Mouse (Mus musculus): ENCODE measurements around the gene Gstcd. TPM values are rescaled to one million over a fixed set of nuclear protein-coding genes. Genes with fewer than 3 reads are reported as not detected.

The Gstcd gene
- total and polyA plus RNA-seq, 3 experiments = 33.3 to 67.2 (median 44.6) TPM

GRCm38 (mm10) chr3:132996299-132996698 lies 95.5 kb downstream of the Gstcd start:
- no peaks in the 10 kb centered on the region for H3K4me1 ChIP-seq (ENCODE audit: control insufficient read depth in 1 of 2, insufficient read depth in 2 of 2)
- H3K27me3 ChIP-seq (replicated peaks) = no peaks in the 10 kb centered on the region
- no peak overlapping the region for H3K4me2 ChIP-seq (ENCODE audit: insufficient read depth, low read depth, poor library complexity, severe bottlenecking)
- no peak for DNase-seq (ENCODE audit: extremely low read depth)
- no peak overlapping the region for H3K4me3 ChIP-seq (replicated peaks in 1 of 3; ENCODE audit: low read depth in 2 of 3, low read length in 2 of 3, poor library complexity in 1 of 3)
- H3K9me3 ChIP-seq (replicated peaks; ENCODE audit: low read length) = no peaks in the 10 kb centered on the region
- H3K9ac ChIP-seq (ENCODE audit: insufficient read depth, low read depth) = no peak overlapping the region
- no peaks in the 10 kb centered on the region for H3K79me2 ChIP-seq (replicated peaks; ENCODE audit: control insufficient read depth, extremely low read depth, insufficient read depth, poor library complexity, severe bottlenecking)
- no peak for TF ChIP-seq MAZ (IDR thresholded peaks at IDR 0.05; ENCODE audit: low read depth, low read length)
- TF ChIP-seq HCFC1 (IDR thresholded peaks at IDR 0.05; ENCODE audit: low read depth, low read length) = no peak
- TF ChIP-seq NRF1 (IDR thresholded peaks at IDR 0.05; ENCODE audit: low read depth, low read length) = no peak
- TF ChIP-seq CHD1 (IDR thresholded peaks at IDR 0.05; ENCODE audit: low read depth, low read length) = no peak
- TF ChIP-seq MEF2A (IDR thresholded peaks at IDR 0.05; ENCODE audit: borderline replicate concordance, low read depth, low read length) = no peak
- TF ChIP-seq ZNF384 (IDR thresholded peaks at IDR 0.05; ENCODE audit: low read depth, low read length) = no peak
- TF ChIP-seq TBP (conservative IDR thresholded peaks at IDR 0.05; ENCODE audit: low read depth, low read length) = no peak
- no peak for TF ChIP-seq MAFK (IDR thresholded peaks at IDR 0.05; ENCODE audit: insufficient replicate concordance, low read length)
- no peak for TF ChIP-seq CTCF (conservative IDR thresholded peaks at IDR 0.05 in 1 of 2, IDR thresholded peaks at IDR 0.05 in 1 of 2; ENCODE audit: low read depth in 2 of 2, low read length in 2 of 2)
- TF ChIP-seq ZMIZ1 (IDR thresholded peaks at IDR 0.05; ENCODE audit: low read depth, low read length) = no peak
- TF ChIP-seq EP300 (IDR thresholded peaks at IDR 0.05; ENCODE audit: low read length) = no peak
- no peak for TF ChIP-seq UBTF (IDR thresholded peaks at IDR 0.05; ENCODE audit: low read depth, low read length)
- no peak for TF ChIP-seq MXI1 (IDR thresholded peaks at IDR 0.05; ENCODE audit: low read depth, low read length)
- TF ChIP-seq RCOR1 (conservative IDR thresholded peaks at IDR 0.05; ENCODE audit: low read depth, low read length) = no peak
- TF ChIP-seq RAD21 (IDR thresholded peaks at IDR 0.05; ENCODE audit: low read depth, low read length) = no peak
- TF ChIP-seq POLR2AphosphoS2 (IDR thresholded peaks at IDR 0.05; ENCODE audit: low read depth, low read length) = no peak
- TF ChIP-seq GABPA (IDR thresholded peaks at IDR 0.05; ENCODE audit: insufficient replicate concordance, low read depth, low read length) = no peak
- TF ChIP-seq MYC (IDR thresholded peaks at IDR 0.05; ENCODE audit: low read depth, low read length) = no peak
- dilution Hi-C loops (cut with MboI; ENCODE audit: extremely low pct_ligation_motif_present, extremely low pct_unique_long_range_greater_than_20kb, low sequenced_read_pairs) = no loop called here
- in situ Hi-C loops (cut with MboI; ENCODE audit: low pct_ligation_motif_present, low pct_unique_long_range_greater_than_20kb, low sequenced_read_pairs) = no loop called here
- H3K27ac ChIP-seq (ENCODE audit: insufficient read depth, low read depth) = no peak overlapping the region
- H3K36me3 ChIP-seq (replicated peaks in 1 of 2; ENCODE audit: control insufficient read depth in 1 of 2, insufficient read depth in 1 of 2, low read length in 1 of 2) = peaks cover 27 to 53% of the 10 kb centered on the region in 2 experiments

- H3K27ac ChIP-seq (ENCODE audit: insufficient read depth, low read depth) = no peak overlapping the region
- H3K27me3 ChIP-seq (replicated peaks) = no peaks in the 10 kb centered on the region
- H3K9me3 ChIP-seq (replicated peaks; ENCODE audit: low read length) = no peaks in the 10 kb centered on the region
- TF ChIP-seq ELF1 (IDR thresholded peaks at IDR 0.05; ENCODE audit: low read depth, low read length) = no peak
- no peak for TF ChIP-seq NELFE (IDR thresholded peaks at IDR 0.05; ENCODE audit: low read depth, low read length)
- TF ChIP-seq TBP (conservative IDR thresholded peaks at IDR 0.05; ENCODE audit: low read depth, low read length) = no peak
- no peak for TF ChIP-seq RCOR1 (conservative IDR thresholded peaks at IDR 0.05; ENCODE audit: low read depth, low read length)
- TF ChIP-seq HCFC1 (IDR thresholded peaks at IDR 0.05; ENCODE audit: low read depth, low read length) = no peak
- no peak for TF ChIP-seq USF2 (conservative IDR thresholded peaks at IDR 0.05; ENCODE audit: low read depth, low read length)
- TF ChIP-seq RAD21 (IDR thresholded peaks at IDR 0.05; ENCODE audit: low read depth, low read length) = no peak
- TF ChIP-seq NRF1 (IDR thresholded peaks at IDR 0.05; ENCODE audit: low read depth, low read length) = no peak
- no peak for TF ChIP-seq SIN3A (IDR thresholded peaks at IDR 0.05; ENCODE audit: low read length)
- TF ChIP-seq CTCF (conservative IDR thresholded peaks at IDR 0.05 in 1 of 2, IDR thresholded peaks at IDR 0.05 in 1 of 2; ENCODE audit: low read depth in 2 of 2, low read length in 2 of 2) = no peak
- no peak for TF ChIP-seq TCF12 (IDR thresholded peaks at IDR 0.05; ENCODE audit: low read depth, low read length)
- no peak overlapping the region for H3K9ac ChIP-seq (ENCODE audit: insufficient read depth, low read depth)
- dilution Hi-C loops (cut with MboI; ENCODE audit: extremely low pct_ligation_motif_present, extremely low pct_unique_long_range_greater_than_20kb, low sequenced_read_pairs) = no loop called here
- no peaks in the 10 kb centered on the region for H3K79me2 ChIP-seq (replicated peaks; ENCODE audit: control insufficient read depth, extremely low read depth, insufficient read depth, poor library complexity, severe bottlenecking)
- H3K4me2 ChIP-seq (ENCODE audit: insufficient read depth, low read depth, poor library complexity, severe bottlenecking) = no peak overlapping the region
- H3K4me3 ChIP-seq (replicated peaks in 1 of 3; ENCODE audit: low read depth in 2 of 3, low read length in 2 of 3, poor library complexity in 1 of 3) = no peak overlapping the region
- H3K4me1 ChIP-seq (ENCODE audit: control insufficient read depth in 1 of 2, insufficient read depth in 2 of 2) = no peaks in the 10 kb centered on the region
- DNase-seq (ENCODE audit: extremely low read depth) = no peak
- in situ Hi-C loops (cut with MboI; ENCODE audit: low pct_ligation_motif_present, low pct_unique_long_range_greater_than_20kb, low sequenced_read_pairs) = no loop called here
- H3K36me3 ChIP-seq (replicated peaks in 1 of 2; ENCODE audit: control insufficient read depth in 1 of 2, insufficient read depth in 1 of 2, low read length in 1 of 2) = peaks cover 24 to 49% of the 10 kb centered on the region in 2 experiments
Observed at GRCm38 (mm10) chr3:132995904-132996267, 95.9 kb downstream of the Gstcd start.
